ENCODE assay signal across 8 mouse cellular contexts in genomic region chr6:42692517-42693190, GRCm38 (mm10). TPM values are rescaled to one million over a fixed set of nuclear protein-coding genes. Genes with fewer than 3 reads are reported as not detected.
DNase-seq lines count a peak whose midpoint lies in the region; ATAC-seq and TF ChIP-seq lines count a peak whose summit lies in the region.

No protein-coding gene starts in this region.

- WGBS in hindbrain, embryonic 15.5 days: 0% methylated on average over 32 of the region's 32 CpGs

- no peaks in the 10 kb centered on the region for H3K27me3 ChIP-seq in hindbrain, embryonic 15.5 days

- peak overlapping the region; percentile 88 for H3K4me3 ChIP-seq in gastrocnemius, adult 2 months
- peak overlapping the region; percentile 68 for H3K4me3 ChIP-seq in hindbrain, embryonic 15.5 days

- peak overlapping the region; percentile 83 for H3K27ac ChIP-seq in gastrocnemius, adult 2 months
- peak overlapping the region; percentile 97 for H3K27ac ChIP-seq in hindbrain, embryonic 15.5 days (replicated peaks)

- peak overlapping the region; percentile 72 for H3K4me2 ChIP-seq in hindbrain, embryonic 15.5 days

- H3K4me1 ChIP-seq in hindbrain, embryonic 15.5 days (replicated peaks): peaks cover 24% of the 10 kb centered on the region

- DNase-seq in adrenal gland, adult 18-20 months (ENCODE audit: low spot score in 2 of 2): peak; percentile 71 to 76
- DNase-seq in gastrocnemius, adult 2 months: peak; percentile 88
- DNase-seq in layer of hippocampus, postnatal 36 days: peak; percentile 86 to 87
- DNase-seq in lung, postnatal 10 days: peak; percentile 93
- DNase-seq in retina, postnatal 1 day: peak; percentile 95
- no peak for DNase-seq in c-Kit-positive CD71-positive TER-119-positive erythroid progenitor cells, embryonic 14.5 days (ENCODE audit: low spot score)

- H3K9ac ChIP-seq in hindbrain, embryonic 15.5 days: peak overlapping the region; percentile 88

- TF ChIP-seq CTCF in gastrocnemius, adult 2 months (IDR thresholded peaks at IDR 0.05): no peak

- H3K9me3 ChIP-seq in hindbrain, embryonic 15.5 days: no peaks in the 10 kb centered on the region

- H3K36me3 ChIP-seq in hindbrain, embryonic 15.5 days: peaks cover 8% of the 10 kb centered on the region

- intact Hi-C loops in gastrocnemius, adult 2 months (cut with DNase I): loop anchor here (2.0 kb wide), 1 partner anchor 16 kb away; no protein-coding TSS in a partner anchor

- ATAC-seq in common myeloid progenitor, adult 5-6 weeks (replicated peaks; ENCODE audit: low read depth, poor library complexity, severe bottlenecking): peak; percentile 95
- peak; percentile 94 for ATAC-seq in hindbrain, embryonic 15.5 days (ENCODE audit: low FRiP score, low read depth)

RNA-seq across cellular contexts. Expression of gene Tcaf1, which starts 17.2 kb away (rescaled TPM):
- total RNA-seq in adrenal gland, adult 18-20 months (2021): 100 to 1,000 TPM in 1 of 2 experiments, 10 to 100 TPM in 1; 75.1 to 107 TPM
- 0.97 and 4.2 TPM in 2 replicates for total RNA-seq in common myeloid progenitor, adult 5-6 weeks (2017)
- total RNA-seq in gastrocnemius, adult 2 months (2021): 1 to 10 TPM; 4.0 to 8.1 TPM
- 202 and 215 TPM in 2 replicates for polyA plus RNA-seq in hindbrain, embryonic 15.5 days (2015; fragmentation: Nextera tagmentation; extraction: Ambion mirVana)
- total RNA-seq in layer of hippocampus, postnatal 36 days (2021): 100 to 1,000 TPM; 221 to 227 TPM

RNA-seq across cellular contexts. Expression of gene Olfr453, which starts 46.5 kb away (rescaled TPM):
- total RNA-seq in adrenal gland, adult 18-20 months (2021): not detected
- not detected in 2 replicates for total RNA-seq in common myeloid progenitor, adult 5-6 weeks (2017)
- total RNA-seq in gastrocnemius, adult 2 months (2021): not detected
- not detected in 2 replicates for polyA plus RNA-seq in hindbrain, embryonic 15.5 days (2015; fragmentation: Nextera tagmentation; extraction: Ambion mirVana)
- total RNA-seq in layer of hippocampus, postnatal 36 days (2021): not detected

RNA-seq across cellular contexts. Expression of gene Tcaf2, which starts 47.6 kb away (rescaled TPM):
- total RNA-seq in adrenal gland, adult 18-20 months (2021): 10 to 100 TPM; 13.1 to 18.9 TPM
- total RNA-seq in common myeloid progenitor, adult 5-6 weeks (2017): under 0.01 TPM in 1 of 2 replicates, not detected in the other
- 1 to 10 TPM; 1.5 to 2.7 TPM for total RNA-seq in gastrocnemius, adult 2 months (2021)
- 2.4 and 3.1 TPM in 2 replicates for polyA plus RNA-seq in hindbrain, embryonic 15.5 days (2015; fragmentation: Nextera tagmentation; extraction: Ambion mirVana)
- total RNA-seq in layer of hippocampus, postnatal 36 days (2021): under 1 TPM; 0.56 to 0.62 TPM

Comparison
In these comparisons a context has a peak if more than half of its experiments do, and no peak if none do; other contexts are left out.
1. RNA of gene Tcaf1, which starts 17.2 kb away (total RNA-seq): 221 to 227 TPM in layer of hippocampus, postnatal 36 days and 75.1 to 107 TPM in adrenal gland, adult 18-20 months; 4.0 to 8.1 TPM in gastrocnemius, adult 2 months and 0.97 to 4.2 TPM in common myeloid progenitor, adult 5-6 weeks; every median in the first group is over 4 times any median in the second.